8 mouse cellular contexts compared by ENCODE assay signal in the genomic region with DNA sequence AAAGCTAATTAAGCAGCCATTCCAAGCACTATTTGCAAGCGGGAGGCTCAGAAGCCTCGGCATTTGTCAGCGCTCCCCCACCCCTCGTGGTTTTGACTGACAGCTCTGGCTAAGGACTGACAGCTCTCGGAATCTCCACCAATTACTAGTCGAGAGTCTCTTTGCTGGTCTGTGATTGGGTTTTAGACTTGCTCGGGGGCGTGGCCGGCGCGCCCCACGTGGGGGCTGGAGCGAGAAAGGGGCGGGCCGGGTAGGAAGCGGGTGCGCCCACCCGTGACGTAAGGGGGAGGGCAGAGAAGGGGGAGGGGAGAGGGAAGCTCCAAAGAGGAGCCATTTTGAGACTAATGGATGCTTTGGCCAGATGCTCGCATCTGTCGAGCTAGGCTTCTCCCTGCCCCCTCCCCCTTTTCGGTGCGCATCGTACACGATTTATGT. TPM values are rescaled to one million over a fixed set of nuclear protein-coding genes. Genes with fewer than 3 reads are reported as not detected.
DNase-seq lines count a peak whose midpoint lies in the region; ATAC-seq lines count a peak whose summit lies in the region.

No protein-coding gene starts in this region.

- peak overlapping the region; percentile 88 for H3K27ac ChIP-seq in hindbrain, embryonic 16.5 days (ENCODE audit: low read depth, low read length)

- H3K4me1 ChIP-seq in hindbrain, embryonic 16.5 days (ENCODE audit: control insufficient read depth, insufficient read depth, low read depth, low read length), result peaks cover 36% of the 10 kb centered on the region

- no peaks in the 10 kb centered on the region for H3K36me3 ChIP-seq in hindbrain, embryonic 16.5 days (ENCODE audit: control insufficient read depth, insufficient read depth, low read length)

- H3K9me3 ChIP-seq in hindbrain, embryonic 16.5 days (ENCODE audit: control insufficient read depth, low read length), result no peaks in the 10 kb centered on the region

- H3K4me2 ChIP-seq in hindbrain, embryonic 16.5 days (ENCODE audit: low read length), result peak overlapping the region; percentile 91

- ATAC-seq in hindbrain, embryonic 16.5 days, result peak; percentile 89
- ATAC-seq in megakaryocyte, adult 5-6 weeks (ENCODE audit: poor library complexity, severe bottlenecking), result peak; percentile 65

- H3K9ac ChIP-seq in hindbrain, embryonic 16.5 days (ENCODE audit: low read depth, low read length), result peak overlapping the region; percentile 76

- H3K27me3 ChIP-seq in hindbrain, embryonic 16.5 days (replicated peaks; ENCODE audit: control insufficient read depth, insufficient read depth, low read length), result peaks cover 6% of the 10 kb centered on the region; the same call in 1 of the 2 replicates

- DNase-seq in T-cell, adult 2 months (ENCODE audit: low spot score), result peak; percentile 98
- peak; percentile 100 for DNase-seq in cerebellum, postnatal 36 days
- DNase-seq in frontal cortex, postnatal 36 days (ENCODE audit: low spot score in 2 of 2), result peak; percentile 99 to 100
- peak; percentile 99 to 100 for DNase-seq in left cerebral cortex, adult 18-20 months (ENCODE audit: low spot score in 2 of 2)
- DNase-seq in right cerebral cortex, adult 2 months (ENCODE audit: low spot score in 2 of 2), result peak; percentile 100
- peak; percentile 98 for DNase-seq in urinary bladder, postnatal 14 days (ENCODE audit: low spot score)

- WGBS in hindbrain, embryonic 16.5 days, result 0% methylated on average over 24 of the region's 25 CpGs

- peak overlapping the region; percentile 83 for H3K4me3 ChIP-seq in hindbrain, embryonic 16.5 days (ENCODE audit: low read length)

RNA-seq across cellular contexts. Expression of a gene that starts 1.7 kb away (rescaled TPM):
- polyA plus RNA-seq in hindbrain, embryonic 16.5 days (2015; fragmentation: Nextera tagmentation; extraction: Ambion mirVana), result 19.5 and 23.0 TPM in 2 replicates
- total RNA-seq in left cerebral cortex, adult 18-20 months (2021), result 10 to 100 TPM; 54.3 to 58.3 TPM
- total RNA-seq in megakaryocyte, adult 5-6 weeks (2015), result 113 and 146 TPM in 2 replicates
- total RNA-seq in megakaryocyte, adult 5-6 weeks (2017), result 79.4 and 92.9 TPM in 2 replicates

Comparison
In these comparisons a context has a peak if more than half of its experiments do, and no peak if none do; other contexts are left out.
1. Peak in every context shown above with its lines: DNase-seq, ATAC-seq, H3K4me3 ChIP-seq and H3K27ac ChIP-seq.